Mouse (Mus musculus): ENCODE results near the gene Ajuba. TPM values are rescaled to one million over a fixed set of nuclear protein-coding genes. Genes with fewer than 3 reads are reported as not detected.
A peak's percentile ranks its signal among the peaks of the same experiment; 100 is the strongest.

The Ajuba gene
- polyA plus RNA-seq, 1 experiment, result 50.7 TPM

DNA sequence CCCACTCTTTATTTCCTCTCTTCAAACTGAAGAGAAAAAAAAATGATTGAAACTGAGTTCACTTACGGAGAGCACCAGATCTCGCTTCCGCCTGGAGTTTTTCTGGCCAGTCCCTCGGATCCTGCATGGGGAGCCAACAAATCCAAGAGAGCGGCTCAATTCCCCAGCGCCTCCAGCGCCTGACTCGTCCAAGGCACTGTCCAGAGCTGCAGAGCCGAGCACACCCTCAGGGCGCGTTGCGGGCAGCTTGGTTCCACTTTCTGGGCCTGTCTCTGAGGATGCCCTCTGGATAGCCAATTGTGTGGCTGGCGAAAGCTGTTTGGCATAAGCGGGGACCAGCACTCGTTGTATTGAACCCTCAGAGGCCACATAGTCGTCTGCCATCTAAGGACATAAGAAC lies 13.7 kb upstream of the Ajuba start:
- H3K79me3 ChIP-seq (ENCODE audit: low read depth), result no peaks in the 10 kb centered on the region
- H3ac ChIP-seq (ENCODE audit: control insufficient read depth, insufficient read length, low read depth), result no peak overlapping the region
- H3K4me3 ChIP-seq (ENCODE audit: insufficient read depth, poor library complexity, severe bottlenecking), result no peak overlapping the region
- H3K27me3 ChIP-seq (ENCODE audit: control insufficient read depth, insufficient read depth, insufficient read length), result no peaks in the 10 kb centered on the region
- TF ChIP-seq FOSL1 (IDR thresholded peaks at IDR 0.05; ENCODE audit: insufficient read depth, low read length, poor library complexity, severe bottlenecking) (no peak), MYOG (IDR thresholded peaks at IDR 0.05; ENCODE audit: control insufficient read depth, extremely low read depth, insufficient read length) (no peak), CEBPB (IDR thresholded peaks at IDR 0.05; ENCODE audit: low read depth) (no peak), MAX (IDR thresholded peaks at IDR 0.05) (no peak), USF1 (IDR thresholded peaks at IDR 0.05; ENCODE audit: low read depth) (no peak), MYOD1 (IDR thresholded peaks at IDR 0.05; ENCODE audit: control insufficient read depth, insufficient read length, low read depth) (no peak)
- no peaks in the 10 kb centered on the region for H3K36me3 ChIP-seq (ENCODE audit: control insufficient read depth, insufficient read depth)
- H3K79me2 ChIP-seq (ENCODE audit: control insufficient read depth, insufficient read depth), result no peaks in the 10 kb centered on the region

DNA sequence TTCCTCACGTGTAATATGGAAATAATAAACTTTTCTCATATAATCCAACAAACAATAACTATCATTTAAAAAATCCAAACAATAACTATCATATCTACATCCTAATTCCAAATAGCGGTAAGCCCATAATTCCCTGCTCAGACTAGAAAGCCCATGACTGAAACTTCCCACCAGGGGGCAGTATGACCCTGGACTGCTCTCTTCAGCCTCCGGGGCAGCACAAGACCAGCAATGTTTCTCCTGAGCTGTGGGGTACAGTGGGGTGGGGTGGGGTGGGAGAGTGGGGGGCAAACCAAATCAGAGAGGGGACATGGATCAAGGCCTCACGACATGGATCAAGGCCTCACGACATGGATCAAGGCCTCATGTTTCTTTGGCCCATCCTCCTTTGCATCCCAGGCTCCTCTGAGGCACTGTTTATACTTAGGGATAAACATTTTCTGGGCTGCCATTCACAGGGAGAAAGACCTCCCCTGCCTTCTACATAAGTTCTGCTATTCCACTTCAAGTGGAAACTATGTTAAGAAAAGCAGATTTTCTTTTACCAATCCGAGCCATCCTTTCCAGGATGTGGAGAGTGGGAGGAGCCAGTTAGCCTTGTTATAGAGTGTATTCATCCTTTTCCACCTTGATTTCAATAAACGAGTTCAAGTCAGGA lies 6.5 kb upstream of the Ajuba start:
- no peak overlapping the region for H3K4me3 ChIP-seq (ENCODE audit: insufficient read depth, poor library complexity, severe bottlenecking)
- no peak overlapping the region for H3ac ChIP-seq (ENCODE audit: control insufficient read depth, insufficient read length, low read depth)
- H3K79me2 ChIP-seq (ENCODE audit: control insufficient read depth, insufficient read depth), result no peaks in the 10 kb centered on the region
- H3K27me3 ChIP-seq (ENCODE audit: control insufficient read depth, insufficient read depth, insufficient read length), result no peaks in the 10 kb centered on the region
- H3K79me3 ChIP-seq (ENCODE audit: low read depth), result no peaks in the 10 kb centered on the region
- H3K36me3 ChIP-seq (ENCODE audit: control insufficient read depth, insufficient read depth), result peaks cover 9% of the 10 kb centered on the region
- TF ChIP-seq MYOG (IDR thresholded peaks at IDR 0.05; ENCODE audit: control insufficient read depth, extremely low read depth, insufficient read length) (no peak), MAX (IDR thresholded peaks at IDR 0.05) (no peak), FOSL1 (IDR thresholded peaks at IDR 0.05; ENCODE audit: insufficient read depth, low read length, poor library complexity, severe bottlenecking) (no peak), CEBPB (IDR thresholded peaks at IDR 0.05; ENCODE audit: low read depth) (no peak), CTCF (IDR thresholded peaks at IDR 0.05; ENCODE audit: control insufficient read depth, insufficient read depth, insufficient read length) (no peak), USF1 (IDR thresholded peaks at IDR 0.05; ENCODE audit: low read depth) (no peak), MYOD1 (IDR thresholded peaks at IDR 0.05; ENCODE audit: control insufficient read depth, insufficient read length, low read depth) (no peak)

DNA sequence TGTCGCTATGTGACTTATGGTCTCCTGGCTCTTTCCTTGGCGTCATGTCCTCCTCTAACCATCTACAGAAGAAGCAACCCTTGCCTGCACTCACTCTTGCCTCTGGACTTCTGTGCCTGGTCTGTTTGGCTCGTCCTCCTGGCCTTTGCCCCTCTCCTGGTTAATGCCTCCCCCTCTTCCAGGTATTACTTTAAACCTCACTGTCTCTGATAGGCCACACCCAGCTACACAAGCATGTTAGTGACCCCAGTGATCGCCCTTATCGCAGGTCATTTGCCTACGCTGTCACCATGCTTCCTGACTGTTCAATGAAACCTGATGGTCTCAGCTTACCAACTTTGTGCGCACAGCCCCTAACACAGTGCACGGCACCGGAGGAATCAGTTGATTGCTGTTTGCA lies 5.2 kb upstream of the Ajuba start:
- peaks cover 9% of the 10 kb centered on the region for H3K36me3 ChIP-seq (ENCODE audit: control insufficient read depth, insufficient read depth)
- no peaks in the 10 kb centered on the region for H3K27me3 ChIP-seq (ENCODE audit: control insufficient read depth, insufficient read depth, insufficient read length)
- H3K79me2 ChIP-seq (ENCODE audit: control insufficient read depth, insufficient read depth), result peaks cover 5% of the 10 kb centered on the region
- H3K79me3 ChIP-seq (ENCODE audit: low read depth), result peaks cover 2% of the 10 kb centered on the region
- no peak for TF ChIP-seq CEBPB (IDR thresholded peaks at IDR 0.05; ENCODE audit: low read depth)
- TF ChIP-seq FOSL1 (IDR thresholded peaks at IDR 0.05; ENCODE audit: insufficient read depth, low read length, poor library complexity, severe bottlenecking), result no peak
- no peak for TF ChIP-seq USF1 (IDR thresholded peaks at IDR 0.05; ENCODE audit: low read depth)
- TF ChIP-seq MAX (IDR thresholded peaks at IDR 0.05), result no peak
- TF ChIP-seq MYOD1 (IDR thresholded peaks at IDR 0.05; ENCODE audit: control insufficient read depth, insufficient read length, low read depth), result no peak
- no peak for TF ChIP-seq CTCF (IDR thresholded peaks at IDR 0.05; ENCODE audit: control insufficient read depth, insufficient read depth, insufficient read length)
- TF ChIP-seq MYOG (IDR thresholded peaks at IDR 0.05; ENCODE audit: control insufficient read depth, extremely low read depth, insufficient read length), result no peak
- no peak overlapping the region for H3ac ChIP-seq (ENCODE audit: control insufficient read depth, insufficient read length, low read depth)
- H3K4me3 ChIP-seq (ENCODE audit: insufficient read depth, poor library complexity, severe bottlenecking), result no peak overlapping the region

- no peak overlapping the region for H3ac ChIP-seq (ENCODE audit: control insufficient read depth, insufficient read length, low read depth)
- no peaks in the 10 kb centered on the region for H3K27me3 ChIP-seq (ENCODE audit: control insufficient read depth, insufficient read depth, insufficient read length)
- peaks cover 26% of the 10 kb centered on the region for H3K79me3 ChIP-seq (ENCODE audit: low read depth)
- H3K36me3 ChIP-seq (ENCODE audit: control insufficient read depth, insufficient read depth), result peaks cover 12% of the 10 kb centered on the region
- H3K4me3 ChIP-seq (ENCODE audit: insufficient read depth, poor library complexity, severe bottlenecking), result no peak overlapping the region
- TF ChIP-seq MAX (IDR thresholded peaks at IDR 0.05), result no peak
- no peak for TF ChIP-seq MYOG (IDR thresholded peaks at IDR 0.05; ENCODE audit: control insufficient read depth, extremely low read depth, insufficient read length)
- no peak for TF ChIP-seq CTCF (IDR thresholded peaks at IDR 0.05; ENCODE audit: control insufficient read depth, insufficient read depth, insufficient read length)
- no peak for TF ChIP-seq MYOD1 (IDR thresholded peaks at IDR 0.05; ENCODE audit: control insufficient read depth, insufficient read length, low read depth)
- no peak for TF ChIP-seq FOSL1 (IDR thresholded peaks at IDR 0.05; ENCODE audit: insufficient read depth, low read length, poor library complexity, severe bottlenecking)
- no peak for TF ChIP-seq USF1 (IDR thresholded peaks at IDR 0.05; ENCODE audit: low read depth)
- TF ChIP-seq CEBPB (IDR thresholded peaks at IDR 0.05; ENCODE audit: low read depth), result no peak
- peaks cover 33% of the 10 kb centered on the region for H3K79me2 ChIP-seq (ENCODE audit: control insufficient read depth, insufficient read depth)
Observed at GRCm38 (mm10) chr14:54579638-54580037, 2.3 kb upstream of the Ajuba start.

- Histone ChIP-seq H3K27me3 (ENCODE audit: control insufficient read depth, insufficient read depth, insufficient read length) (no peaks in the 10 kb centered on the region), H3K79me2 (ENCODE audit: control insufficient read depth, insufficient read depth) (peaks cover 49% of the 10 kb centered on the region), H3ac (ENCODE audit: control insufficient read depth, insufficient read length, low read depth) (peak overlapping the region; percentile 70), H3K79me3 (ENCODE audit: low read depth) (peaks cover 42% of the 10 kb centered on the region), H3K36me3 (ENCODE audit: control insufficient read depth, insufficient read depth) (peaks cover 18% of the 10 kb centered on the region), H3K4me3 (ENCODE audit: insufficient read depth, poor library complexity, severe bottlenecking) (peak overlapping the region; percentile 90)
- TF ChIP-seq FOSL1 (IDR thresholded peaks at IDR 0.05; ENCODE audit: insufficient read depth, low read length, poor library complexity, severe bottlenecking) (no peak), USF1 (IDR thresholded peaks at IDR 0.05; ENCODE audit: low read depth) (no peak), MYOD1 (IDR thresholded peaks at IDR 0.05; ENCODE audit: control insufficient read depth, insufficient read length, low read depth) (no peak), CTCF (IDR thresholded peaks at IDR 0.05; ENCODE audit: control insufficient read depth, insufficient read depth, insufficient read length) (no peak), CEBPB (IDR thresholded peaks at IDR 0.05; ENCODE audit: low read depth) (no peak), MAX (IDR thresholded peaks at IDR 0.05) (no peak), MYOG (IDR thresholded peaks at IDR 0.05; ENCODE audit: control insufficient read depth, extremely low read depth, insufficient read length) (no peak)
Observed at GRCm38 (mm10) chr14:54578063-54578462, 705 bp upstream of the Ajuba start.

Measured in C2C12 (cell line).